Mouse (Mus musculus) erythroblast, embryonic 14.5 days (primary cell): ENCODE measurements around the gene Ceacam20.

Source experiments
- GATA1 ChIP-seq: IDR thresholded peaks from 2 replicates; pipeline ENCODE4 v1.6.1; 2012; ENCODE audit warnings: low read length, inconsistent platforms, mixed read lengths
- TAL1 ChIP-seq: IDR thresholded peaks from 3 replicates; pipeline ENCODE4 v1.6.1; 2012; ENCODE audit warnings: low read length, inconsistent platforms, mixed read lengths

- TF ChIP-seq GATA1: no peak
- no peak for TF ChIP-seq TAL1
These were observed 20.0 kb upstream of the Ceacam20 start for GRCm38 (mm10) chr7:19945201-19945600.
